Comparison of ENCODE assay signal across 8 mouse cellular contexts in the genomic region with DNA sequence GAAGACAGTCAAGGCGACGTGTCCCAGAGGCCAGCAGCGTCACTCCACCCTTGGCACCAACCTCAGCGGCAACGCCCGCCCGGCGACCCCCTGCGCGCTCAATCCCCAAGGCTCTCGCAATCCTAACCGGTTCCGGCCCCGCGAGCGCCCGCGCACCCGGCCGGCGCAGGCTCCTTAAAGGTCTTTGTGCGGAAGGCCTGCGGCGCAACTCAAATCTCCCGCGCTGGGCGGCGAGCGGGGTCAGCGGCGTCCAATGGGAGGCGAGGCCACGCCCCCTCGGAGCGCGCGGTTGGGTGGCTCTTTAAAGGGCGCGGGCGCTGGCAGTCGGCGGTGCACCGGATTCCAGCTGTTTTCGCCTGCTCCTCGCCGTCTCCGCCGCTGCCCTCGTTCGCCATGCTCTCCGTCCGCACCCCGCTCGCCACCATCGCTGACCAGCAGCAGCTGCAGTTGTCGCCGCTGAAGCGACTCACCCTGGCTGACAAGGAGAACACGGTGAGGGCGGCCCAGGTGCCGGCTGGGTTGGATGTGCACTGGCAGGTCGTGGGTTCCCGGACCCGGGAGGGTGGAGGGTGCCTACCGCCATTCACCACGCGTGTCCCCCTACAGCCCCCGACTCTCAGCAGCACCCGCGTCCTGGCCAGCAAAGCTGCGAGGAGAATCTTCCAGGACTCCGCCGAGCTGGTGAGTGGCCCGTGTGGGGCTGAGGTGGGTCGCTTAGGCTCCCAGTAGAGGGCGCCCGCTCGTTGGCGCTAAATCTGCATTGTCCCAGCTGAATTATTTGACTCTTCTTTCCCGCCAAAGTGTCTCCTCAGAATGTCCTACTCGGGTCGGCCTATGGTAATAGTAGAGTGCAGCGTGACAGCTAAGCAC. TPM values are rescaled to one million over a fixed set of nuclear protein-coding genes. Genes with fewer than 3 reads are reported as not detected.
DNase-seq lines count a peak whose midpoint lies in the region; ATAC-seq and TF ChIP-seq lines count a peak whose summit lies in the region.

A gene (plus strand): TSS at position 288 of the 870 bp plus-strand sequence.

- H3ac ChIP-seq in C2C12 (ENCODE audit: control insufficient read depth, insufficient read length, low read depth): peak within 1 kb of the TSS; percentile 98

- H3K79me2 ChIP-seq in C2C12 (ENCODE audit: control insufficient read depth, insufficient read depth): peaks cover 50% of the 10 kb centered on the region

- under 1% methylated on average over 83 of the region's 83 CpGs for WGBS in heart, embryonic 11.5 days (ENCODE audit: insufficient replicate concordance)
- under 1% methylated on average over 83 of the region's 83 CpGs for WGBS in kidney, embryonic 16.5 days

- H3K36me3 ChIP-seq in C2C12 (ENCODE audit: control insufficient read depth, insufficient read depth): peaks cover 43% of the 10 kb centered on the region
- peaks cover 10% of the 10 kb centered on the region for H3K36me3 ChIP-seq in heart, embryonic 11.5 days (ENCODE audit: control insufficient read depth, insufficient read depth, low read length)
- H3K36me3 ChIP-seq in kidney, embryonic 16.5 days (ENCODE audit: insufficient read depth, low read length): peaks cover 26% of the 10 kb centered on the region

- H3K4me3 ChIP-seq in C2C12 (ENCODE audit: insufficient read depth, poor library complexity, severe bottlenecking): peak within 1 kb of the TSS; percentile 92
- H3K4me3 ChIP-seq in embryonic fibroblast, embryonic 13.5 days (ENCODE audit: insufficient read depth, low read length): peak within 1 kb of the TSS; percentile 57
- peak within 1 kb of the TSS; percentile 84 for H3K4me3 ChIP-seq in heart, embryonic 11.5 days (ENCODE audit: low read depth, low read length)
- H3K4me3 ChIP-seq in kidney, embryonic 16.5 days (ENCODE audit: low read length): peak within 1 kb of the TSS; percentile 94

- no peaks in the 10 kb centered on the region for H3K27me3 ChIP-seq in C2C12 (ENCODE audit: control insufficient read depth, insufficient read depth, insufficient read length)
- H3K27me3 ChIP-seq in heart, embryonic 11.5 days (ENCODE audit: control insufficient read depth, insufficient read depth, low read length): no peaks in the 10 kb centered on the region
- no peaks in the 10 kb centered on the region for H3K27me3 ChIP-seq in kidney, embryonic 16.5 days (ENCODE audit: insufficient read depth, low read length)

- DNase-seq in brain, adult 2 months (ENCODE audit: low read depth, low spot score): peak; percentile 89
- peak; percentile 98 for DNase-seq in liver
- peak; percentile 86 to 87 for DNase-seq in monocyte, adult 2 months (ENCODE audit: low read depth in 1 of 2, low spot score in 2 of 2)
- peak; percentile 94 to 96 for DNase-seq in spleen, postnatal 14 days (ENCODE audit: low spot score in 2 of 2)

- peak within 1 kb of the TSS; percentile 67 for H3K4me2 ChIP-seq in heart, embryonic 11.5 days
- H3K4me2 ChIP-seq in kidney, embryonic 16.5 days (replicated peaks; ENCODE audit: low read depth, low read length): peak within 1 kb of the TSS; percentile 76

- H3K9ac ChIP-seq in heart, embryonic 11.5 days (ENCODE audit: low read depth, low read length): peak within 1 kb of the TSS; percentile 84
- peak within 1 kb of the TSS; percentile 89 for H3K9ac ChIP-seq in kidney, embryonic 16.5 days (replicated peaks; ENCODE audit: low read length)

- TF ChIP-seq POLR2A in embryonic fibroblast, embryonic 13.5 days (IDR thresholded peaks at IDR 0.05; ENCODE audit: low read depth, low read length): peak; percentile 91

- peaks cover 8% of the 10 kb centered on the region; the same call in 1 of the 2 replicates for H3K4me1 ChIP-seq in embryonic fibroblast, embryonic 13.5 days (ENCODE audit: control insufficient read depth, insufficient read depth, low read length)
- H3K4me1 ChIP-seq in heart, embryonic 11.5 days (ENCODE audit: control insufficient read depth, insufficient read depth, low read length): peaks cover 18% of the 10 kb centered on the region
- peaks cover 37% of the 10 kb centered on the region for H3K4me1 ChIP-seq in kidney, embryonic 16.5 days (ENCODE audit: insufficient read depth, low read length)

- H3K79me3 ChIP-seq in C2C12 (ENCODE audit: low read depth): peaks cover 34% of the 10 kb centered on the region

- H3K27ac ChIP-seq in embryonic fibroblast, embryonic 13.5 days (ENCODE audit: insufficient read depth, low read length): peak within 1 kb of the TSS; percentile 83
- H3K27ac ChIP-seq in heart, embryonic 11.5 days (ENCODE audit: low read depth, low read length): peak within 1 kb of the TSS; percentile 70; the same call in 1 of the 2 replicates
- peak within 1 kb of the TSS; percentile 90 for H3K27ac ChIP-seq in kidney, embryonic 16.5 days (ENCODE audit: low read length)

- peak; percentile 90 for ATAC-seq in heart, embryonic 11.5 days (replicated peaks; ENCODE audit: insufficient number of reproducible peaks, low FRiP score, low TSS enrichment)
- ATAC-seq in kidney, embryonic 16.5 days (ENCODE audit: low FRiP score, low TSS enrichment): peak; percentile 90

- peak; percentile 66 for TF ChIP-seq CTCF in C2C12 (IDR thresholded peaks at IDR 0.05; ENCODE audit: control insufficient read depth, insufficient read depth, insufficient read length)
- 0 out of 2 replicates have a peak, but pooled peaks have one; percentile 9 for TF ChIP-seq CTCF in embryonic fibroblast, embryonic 13.5 days (IDR thresholded peaks at IDR 0.05; ENCODE audit: borderline replicate concordance, insufficient read depth, low read length)

- no peaks in the 10 kb centered on the region for H3K9me3 ChIP-seq in heart, embryonic 11.5 days (replicated peaks; ENCODE audit: control insufficient read depth, low read length)
- H3K9me3 ChIP-seq in kidney, embryonic 16.5 days (ENCODE audit: low read length): no peaks in the 10 kb centered on the region

TF ChIP-seq in C2C12, 6 proteins besides CTCF, POLR2A, EP300 and RAD21:
- no peak for TF ChIP-seq MYOD1 (IDR thresholded peaks at IDR 0.05; ENCODE audit: control insufficient read depth, insufficient read length, low read depth)
- no peak for TF ChIP-seq MAX (IDR thresholded peaks at IDR 0.05)
- TF ChIP-seq USF1 (IDR thresholded peaks at IDR 0.05; ENCODE audit: low read depth): no peak
- no peak for TF ChIP-seq MYOG (IDR thresholded peaks at IDR 0.05; ENCODE audit: control insufficient read depth, extremely low read depth, insufficient read length)
- TF ChIP-seq FOSL1 (IDR thresholded peaks at IDR 0.05; ENCODE audit: insufficient read depth, low read length, poor library complexity, severe bottlenecking): no peak
- no peak for TF ChIP-seq CEBPB (IDR thresholded peaks at IDR 0.05; ENCODE audit: low read depth)

RNA-seq across cellular contexts. Expression of the gene that starts here (rescaled TPM):
- polyA plus RNA-seq in C2C12 (2012; fragmentation: generic; extraction: Trizol): 437 TPM
- polyA plus RNA-seq in embryonic fibroblast, embryonic 13.5 days (2011; ENCODE audit: insufficient read length, low read depth, missing spikeins): 102 and 106 TPM in 2 replicates
- polyA plus RNA-seq in heart, embryonic 11.5 days (2014; fragmentation: Nextera tagmentation; extraction: Ambion mirVana): 211 and 229 TPM in 2 replicates
- 215 and 225 TPM in 2 replicates for polyA plus RNA-seq in kidney, embryonic 16.5 days (2015; fragmentation: Nextera tagmentation; extraction: Ambion mirVana)

Comparison
In these comparisons a context has a peak if more than half of its experiments do, and no peak if none do; other contexts are left out.
1. Peak in every context shown above with its lines: DNase-seq, ATAC-seq, H3K4me3 ChIP-seq and H3K27ac ChIP-seq.